Mouse (Mus musculus) neural tube, embryonic 11.5 days (tissue): ENCODE results near the gene Sgpl1. TPM values are rescaled to one million over a fixed set of nuclear protein-coding genes. Genes with fewer than 3 reads are reported as not detected.

Experiments used
- ATAC-seq: fragments of 200-750 bp; cut with Nextera tagmentation; 2 replicates; pipeline ENCODE4 v1.8.0; 2017; ENCODE audit warnings: moderate number of reproducible peaks, mild to moderate bottlenecking, moderate TSS enrichment, moderate library complexity; ENCODE audit not compliant: insufficient read depth, low FRiP score, low TSS enrichment
- DNase-seq: peaks from one replicate; pipeline ENCODE4 v3.0.0-alpha.2; 2015; ENCODE audit warnings: low spot score
- H3K27ac ChIP-seq: fragments of 300-500 bp; sonication (generic); 2 replicates; pipeline ENCODE4 v1.5.1; 2014; ENCODE audit warnings: low read depth, mild to moderate bottlenecking, low read length
- H3K27me3 ChIP-seq: fragments of 300-500 bp; sonication (generic); 2 replicates; pipeline ENCODE4 v1.6.1; 2014; ENCODE audit warnings: mild to moderate bottlenecking, low read length, mixed read lengths; ENCODE audit not compliant: control insufficient read depth, insufficient read depth
- H3K36me3 ChIP-seq: fragments of 300-500 bp; sonication (generic); 2 replicates; pipeline ENCODE4 v1.6.1; 2014; ENCODE audit warnings: mild to moderate bottlenecking, low read length, moderate library complexity, mixed read lengths; ENCODE audit not compliant: control insufficient read depth, insufficient read depth
- H3K4me1 ChIP-seq: fragments of 300-500 bp; sonication (generic); 2 replicates; pipeline ENCODE4 v1.6.1; 2014; ENCODE audit warnings: low read length, mixed read lengths; ENCODE audit not compliant: control insufficient read depth, insufficient read depth
- H3K4me2 ChIP-seq: fragments of 300-500 bp; sonication (generic); 2 replicates; pipeline ENCODE4 v1.6.1; 2014; ENCODE audit warnings: low read depth, mild to moderate bottlenecking, moderate library complexity
- H3K4me3 ChIP-seq: fragments of 300-500 bp; sonication (generic); 2 replicates; pipeline ENCODE4 v1.5.1; 2014; ENCODE audit warnings: low read depth, low read length
- H3K9ac ChIP-seq: fragments of 300-500 bp; sonication (generic); 2 replicates; pipeline ENCODE4 v1.6.1; 2014; ENCODE audit warnings: mild to moderate bottlenecking, low read length
- H3K9me3 ChIP-seq: fragments of 300-500 bp; sonication (generic); 2 replicates; pipeline ENCODE4 v1.6.1; 2016; ENCODE audit warnings: low read length; ENCODE audit not compliant: control insufficient read depth
- WGBS: fragments of 180-500 bp; shearing (Covaris S2); extraction: QIAGEN DNeasy Blood & Tissue Kit; methylation state at CpG from one replicate; pipeline ENCODE4 v1.1.7; 2014; 5-methylcytosine and 5-hydroxymethylcytosine counted together
- polyA plus RNA-seq: library from polyadenylated mRNA; unstranded; fragments of >200 nt; fragmentation: Nextera tagmentation; extraction: Ambion mirVana; gene quantifications from 2 replicates; pipeline ENCODE4 v1.2.1, GENCODE M21; 2014

Sgpl1 gene
- polyA plus RNA-seq, 1 experiment from 2014 or later: 98.0 TPM

DNA sequence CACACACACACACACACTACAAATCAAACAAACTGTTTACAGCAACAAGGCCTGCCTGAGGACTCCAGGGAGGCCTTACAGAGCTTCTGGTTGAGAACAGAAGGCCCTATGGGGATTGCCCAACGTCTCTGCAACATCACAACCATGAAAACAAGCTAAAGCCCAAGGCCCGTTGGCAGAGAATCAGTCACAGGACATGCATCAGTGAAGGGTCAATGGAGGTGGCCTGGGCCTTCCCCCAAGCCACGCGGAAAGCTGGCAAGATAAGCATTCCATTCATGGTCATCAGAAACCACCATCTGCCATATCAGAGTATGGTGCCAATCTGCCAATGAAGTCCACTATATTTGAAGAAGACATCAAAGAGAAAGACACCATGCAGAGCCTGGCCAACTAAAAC lies 13.2 kb upstream of the Sgpl1 start:
- no peaks in the 10 kb centered on the region for H3K36me3 ChIP-seq
- no peak overlapping the region for H3K4me2 ChIP-seq
- no peaks in the 10 kb centered on the region for H3K4me1 ChIP-seq
- H3K4me3 ChIP-seq: no peak overlapping the region
- DNase-seq (no peak), ATAC-seq (no peak)
- H3K9ac ChIP-seq: no peak overlapping the region
- H3K27ac ChIP-seq: no peak overlapping the region
- no peaks in the 10 kb centered on the region for H3K9me3 ChIP-seq
- H3K27me3 ChIP-seq: no peaks in the 10 kb centered on the region
- WGBS: 86% methylated on average over 4 of the region's 4 CpGs

DNA sequence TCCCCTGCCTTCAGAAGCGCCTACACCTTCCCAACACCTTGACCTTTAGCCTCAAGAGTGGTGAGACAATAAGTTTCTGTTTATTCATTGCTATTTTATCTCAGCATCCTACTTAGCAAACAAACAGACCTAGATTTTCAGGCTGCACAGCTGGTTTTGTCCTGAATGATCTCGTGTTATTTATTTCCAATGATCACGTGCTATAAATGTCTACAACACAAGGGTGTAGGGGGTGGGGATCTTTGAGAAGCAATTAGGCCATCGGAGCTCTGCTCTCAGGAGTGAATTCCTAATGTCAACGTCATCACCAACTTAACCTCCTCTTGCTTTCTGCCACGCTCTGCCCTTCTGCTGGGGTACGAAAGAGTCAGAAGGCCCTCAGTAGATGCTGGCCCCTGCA lies 12.6 kb upstream of the Sgpl1 start:
- Histone ChIP-seq H3K9ac (no peak overlapping the region), H3K4me3 (no peak overlapping the region), H3K9me3 (no peaks in the 10 kb centered on the region), H3K27me3 (no peaks in the 10 kb centered on the region), H3K4me2 (no peak overlapping the region), H3K4me1 (no peaks in the 10 kb centered on the region), H3K36me3 (no peaks in the 10 kb centered on the region), H3K27ac (no peak overlapping the region)
- WGBS: 81% methylated on average over 7 of the region's 7 CpGs
- no peak for DNase-seq
- no peak for ATAC-seq

DNA sequence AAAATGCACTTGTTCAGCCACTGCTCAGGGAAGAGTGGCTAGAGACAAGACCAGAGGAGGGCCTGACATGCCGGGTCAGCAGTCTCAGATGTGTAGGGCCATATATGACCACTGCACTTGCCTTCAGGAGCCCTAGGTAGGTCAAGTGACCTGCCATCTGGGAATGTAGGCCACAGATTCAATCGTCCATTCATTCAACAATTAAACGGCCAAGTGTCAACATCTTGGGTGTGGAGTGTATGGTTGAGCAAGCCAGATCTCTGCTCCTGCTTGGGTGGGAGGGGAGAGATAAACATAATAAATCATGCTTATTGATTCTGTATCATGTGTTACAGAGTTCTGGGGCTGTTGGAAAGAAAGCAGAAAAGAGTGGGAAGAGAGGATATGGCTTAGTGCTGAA lies 11.1 kb upstream of the Sgpl1 start:
- Histone ChIP-seq H3K27ac (no peak overlapping the region), H3K36me3 (no peaks in the 10 kb centered on the region), H3K4me3 (no peak overlapping the region), H3K27me3 (no peaks in the 10 kb centered on the region), H3K4me1 (no peaks in the 10 kb centered on the region), H3K4me2 (no peak overlapping the region), H3K9ac (no peak overlapping the region), H3K9me3 (no peaks in the 10 kb centered on the region)
- DNase-seq: no peak
- no peak for ATAC-seq
- WGBS: 80% methylated on average over 3 of the region's 3 CpGs

DNA sequence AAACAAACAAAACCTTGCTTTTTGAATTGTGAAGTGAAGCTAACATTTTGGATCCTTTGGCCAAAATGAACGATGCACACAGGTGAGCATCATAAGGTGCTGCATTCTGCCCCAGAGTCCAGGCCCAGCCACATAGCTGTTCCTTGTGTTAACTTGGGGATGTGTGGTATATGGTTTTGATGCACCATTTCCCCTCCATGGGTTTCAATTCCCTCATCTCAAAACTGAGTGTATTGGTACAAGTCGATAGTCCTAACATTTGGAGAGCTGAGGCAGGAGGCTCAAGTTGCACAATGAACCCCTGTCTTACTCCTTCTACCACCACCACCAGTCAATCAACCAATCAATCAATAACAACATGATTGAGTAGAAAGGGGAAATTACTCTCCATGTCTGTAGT lies 8.9 kb upstream of the Sgpl1 start:
- no peak overlapping the region for H3K27ac ChIP-seq
- WGBS: 85% methylated on average over 2 of the region's 2 CpGs
- no peak for ATAC-seq

DNA sequence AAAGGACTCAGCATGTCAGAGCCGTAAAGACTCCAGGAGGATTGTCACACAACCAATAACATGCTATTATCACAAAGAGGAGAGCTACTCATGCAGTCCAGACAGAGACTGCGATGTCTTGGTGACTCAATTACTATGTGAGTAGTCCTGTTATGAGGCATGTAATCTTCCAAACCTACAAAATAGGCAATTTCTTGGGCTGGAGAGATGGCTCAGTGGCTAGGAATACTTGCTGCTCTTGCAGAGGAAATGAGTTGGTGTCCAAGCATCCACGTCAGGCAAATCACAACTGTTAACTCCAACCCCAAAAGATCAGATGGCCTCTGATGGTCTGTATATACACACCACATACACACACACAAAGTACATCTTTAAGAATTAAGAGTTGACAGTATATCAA lies 8.1 kb upstream of the Sgpl1 start:
- H3K36me3 ChIP-seq: no peaks in the 10 kb centered on the region
- ATAC-seq (no peak), DNase-seq (no peak)
- no peak overlapping the region for H3K9ac ChIP-seq
- H3K27me3 ChIP-seq: no peaks in the 10 kb centered on the region
- no peak overlapping the region for H3K4me2 ChIP-seq
- no peaks in the 10 kb centered on the region for H3K9me3 ChIP-seq
- WGBS: 79% methylated on average over 3 of the region's 3 CpGs
- H3K27ac ChIP-seq: no peak overlapping the region
- no peak overlapping the region for H3K4me3 ChIP-seq
- no peaks in the 10 kb centered on the region for H3K4me1 ChIP-seq

More for the DNA sequence above, 8.9 kb upstream of the Sgpl1 start:
- Histone ChIP-seq H3K4me2 (no peak overlapping the region), H3K9me3 (no peaks in the 10 kb centered on the region), H3K27me3 (no peaks in the 10 kb centered on the region), H3K9ac (no peak overlapping the region), H3K36me3 (no peaks in the 10 kb centered on the region), H3K4me1 (no peaks in the 10 kb centered on the region), H3K4me3 (no peak overlapping the region)
- DNase-seq: no peak

DNA sequence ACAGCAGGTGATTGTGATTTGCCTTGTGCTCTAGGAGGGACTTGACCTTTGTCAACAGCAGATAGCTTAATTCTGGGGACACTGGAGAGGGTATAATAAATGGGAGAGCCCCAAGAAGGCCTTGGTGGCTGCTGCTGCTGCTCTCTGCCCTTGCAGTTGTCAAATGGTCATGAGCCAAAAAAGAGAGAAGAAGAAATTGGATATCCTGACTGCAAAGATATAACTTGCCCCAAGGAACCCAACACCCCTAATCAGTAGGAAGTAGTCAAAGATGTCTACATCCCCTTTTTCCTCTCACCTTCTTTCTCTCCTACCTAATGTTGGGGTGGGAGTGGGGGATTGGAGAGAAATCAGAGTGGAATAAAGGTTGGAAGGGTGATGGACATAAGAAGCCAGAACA lies 4.6 kb upstream of the Sgpl1 start:
- Histone ChIP-seq H3K4me2 (no peak overlapping the region), H3K9ac (no peak overlapping the region), H3K9me3 (no peaks in the 10 kb centered on the region), H3K4me1 (no peaks in the 10 kb centered on the region), H3K27me3 (no peaks in the 10 kb centered on the region), H3K4me3 (no peak overlapping the region), H3K36me3 (no peaks in the 10 kb centered on the region), H3K27ac (no peak overlapping the region)
- no peak for ATAC-seq
- no peak for DNase-seq

DNA sequence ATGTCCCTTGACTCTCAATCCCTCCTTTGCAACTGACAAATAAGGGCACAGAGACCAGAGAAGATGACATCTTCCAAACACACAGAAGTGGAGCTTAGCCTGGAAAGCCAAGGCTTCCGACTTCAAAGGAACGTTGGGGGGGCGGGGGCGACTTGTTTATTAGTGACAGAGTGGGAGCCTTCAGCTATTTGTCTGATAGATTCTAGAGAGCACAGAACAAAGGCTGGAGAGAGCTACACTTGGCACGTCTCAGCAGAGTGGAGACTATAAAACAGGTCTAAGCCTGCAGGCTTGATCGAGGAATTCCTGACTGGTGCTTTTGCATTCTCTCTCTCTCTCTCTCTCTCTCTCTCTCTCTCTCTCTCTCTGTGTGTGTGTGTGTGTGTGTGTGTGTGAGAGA lies 3.1 kb upstream of the Sgpl1 start:
- Histone ChIP-seq H3K27ac (no peak overlapping the region), H3K4me2 (no peak overlapping the region), H3K36me3 (no peaks in the 10 kb centered on the region), H3K4me3 (no peak overlapping the region), H3K9ac (no peak overlapping the region), H3K27me3 (no peaks in the 10 kb centered on the region), H3K9me3 (no peaks in the 10 kb centered on the region), H3K4me1 (no peaks in the 10 kb centered on the region)
- no peak for DNase-seq
- WGBS: 23% methylated on average over 6 of the region's 6 CpGs
- no peak for ATAC-seq

DNA sequence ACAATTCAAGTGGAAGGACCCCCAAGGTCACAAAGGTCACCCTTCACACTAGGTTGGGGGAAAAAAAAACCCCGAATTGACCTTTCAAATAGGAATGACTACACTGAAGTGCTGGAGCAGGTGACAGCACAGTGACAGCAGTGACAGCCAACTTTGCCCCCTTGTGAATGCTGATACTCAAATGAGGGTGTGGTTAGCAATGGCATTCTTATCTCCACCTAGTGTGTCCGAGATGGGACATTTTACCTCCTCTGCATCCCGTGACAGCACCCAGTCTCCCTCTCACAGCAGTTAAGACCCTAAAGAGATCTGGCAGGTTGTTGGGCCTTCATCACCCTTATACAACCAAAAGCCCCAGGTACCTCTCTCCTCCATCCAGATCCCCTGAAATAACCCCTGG lies 2.0 kb upstream of the Sgpl1 start:
- no peak for ATAC-seq
- DNase-seq: no peak
- 81% methylated on average over 3 of the region's 3 CpGs for WGBS
- Histone ChIP-seq H3K4me3 (no peak overlapping the region), H3K4me1 (0 out of 2 replicates have a peak, but pooled peaks cover 2% of the 10 kb centered on the region), H3K27ac (no peak overlapping the region), H3K4me2 (no peak overlapping the region), H3K9me3 (no peaks in the 10 kb centered on the region), H3K27me3 (no peaks in the 10 kb centered on the region), H3K9ac (no peak overlapping the region), H3K36me3 (no peaks in the 10 kb centered on the region)

DNA sequence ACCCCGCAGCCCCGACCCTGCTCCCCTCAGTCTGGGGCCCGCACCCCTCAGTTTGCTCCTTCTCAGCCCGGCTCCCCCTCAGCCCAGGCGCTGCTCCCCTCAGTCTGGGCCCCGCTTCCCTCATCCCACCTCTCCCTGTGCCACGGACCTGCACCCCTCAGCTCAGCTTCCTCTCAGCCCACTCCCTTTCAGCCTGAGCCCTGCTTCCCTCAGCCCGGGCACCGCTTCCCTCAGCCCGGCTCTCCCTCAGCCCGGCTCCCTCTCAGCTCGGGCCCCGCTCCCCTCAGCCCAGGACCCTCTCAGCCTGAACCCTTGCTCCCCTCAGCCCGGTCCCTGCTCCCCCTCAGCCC lies 721 bp downstream of the Sgpl1 start:
- peak overlapping the region; percentile 86 for H3K4me3 ChIP-seq
- H3K9me3 ChIP-seq: no peaks in the 10 kb centered on the region
- H3K4me1 ChIP-seq: 0 out of 2 replicates have a peak, but pooled peaks cover 2% of the 10 kb centered on the region
- H3K27me3 ChIP-seq: no peaks in the 10 kb centered on the region
- peak overlapping the region; percentile 90 for H3K27ac ChIP-seq
- H3K36me3 ChIP-seq: no peaks in the 10 kb centered on the region
- peak; percentile 54 for ATAC-seq
- WGBS: 0% methylated on average over 14 of the region's 14 CpGs
- peak overlapping the region; percentile 96 for H3K4me2 ChIP-seq
- H3K9ac ChIP-seq: peak overlapping the region; percentile 84
- no peak for DNase-seq
